Mouse (Mus musculus) urinary bladder, postnatal 4 days (tissue): ENCODE data around the gene Abi1.
"Not testable (repeated sequence)": the region's sequence is repeated elsewhere in the genome, so short reads cannot be mapped to it uniquely, and the experiment has no call there.

Experiments
- DNase-seq, 2 experiments: peaks; one replicate each; pipeline ENCODE4 v3.0.0; 2021 to 2022; ENCODE audit warnings: low spot score in 2 of 2

The Abi1 gene

GRCm38 (mm10) chr2:23034692-23035435 is 5.2 kb downstream of the Abi1 start:
- no peak for DNase-seq

GRCm38 (mm10) chr2:23030631-23031030 is 9.4 kb downstream of the Abi1 start:
- no peak for DNase-seq

GRCm38 (mm10) chr2:23028826-23029225 is 11.2 kb downstream of the Abi1 start:
- DNase-seq: no peak

GRCm38 (mm10) chr2:23026379-23026778 is 13.7 kb downstream of the Abi1 start:
- DNase-seq: no peak

- DNase-seq: no peak
These were observed 16.2 kb downstream of the Abi1 start for GRCm38 (mm10) chr2:23023714-23024282.

DNA sequence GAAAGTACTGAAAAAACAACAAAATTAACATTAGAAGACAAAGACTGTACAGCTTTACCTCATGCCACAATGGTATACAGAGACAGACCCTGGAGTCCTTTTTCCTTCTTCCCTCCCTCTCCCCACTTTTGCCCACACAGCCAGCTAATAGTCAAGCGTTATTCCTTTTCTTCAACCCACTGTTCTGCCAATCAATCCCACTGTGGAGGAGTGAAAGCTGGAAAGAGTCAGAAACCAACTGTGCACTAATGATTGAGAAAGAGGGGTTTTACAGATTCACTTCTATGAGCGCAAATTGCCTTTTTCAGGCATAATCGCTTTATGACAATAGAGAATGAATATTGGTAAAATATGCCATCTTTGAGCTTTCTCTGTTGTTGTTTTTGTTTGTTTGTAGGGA is 17.0 kb downstream of the Abi1 start:
- DNase-seq: no peak

DNA sequence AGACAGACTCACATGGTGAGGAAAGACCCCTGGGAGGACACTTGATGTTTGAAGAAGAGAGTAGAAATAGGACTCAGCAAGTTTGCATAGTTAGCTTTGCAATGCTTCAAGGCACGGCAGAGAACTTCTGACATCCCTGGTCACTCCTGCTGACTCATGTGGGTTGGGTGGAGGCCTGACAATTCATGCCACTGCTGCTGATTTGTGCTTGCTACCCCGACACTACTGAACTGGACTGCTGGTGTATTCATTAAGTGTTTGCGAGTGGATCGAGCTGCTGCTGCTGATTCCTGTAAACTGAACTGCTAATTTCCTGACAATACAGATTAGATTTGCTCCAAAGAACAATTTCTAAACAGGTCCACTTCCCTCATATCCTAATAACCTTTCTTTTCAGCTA is 18.3 kb downstream of the Abi1 start:
- no peak for DNase-seq

DNA sequence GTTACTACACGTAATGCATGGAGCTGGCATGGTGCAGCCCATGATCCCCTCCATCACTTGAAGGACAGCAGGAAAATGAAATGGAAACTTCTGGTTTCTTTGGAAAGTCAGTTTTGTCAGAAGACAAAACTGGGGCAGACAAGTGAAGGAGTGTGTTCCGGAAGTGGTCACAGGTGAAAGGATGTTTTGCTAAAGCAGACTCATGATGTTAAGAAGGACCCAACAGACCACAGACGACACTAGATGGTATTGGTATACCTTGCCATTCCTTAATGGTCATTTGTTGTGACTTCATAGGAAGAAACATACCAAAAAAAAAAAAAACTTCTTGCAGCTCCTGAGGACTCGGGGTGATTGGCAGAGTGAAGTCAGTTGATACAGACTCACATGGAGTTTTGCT is 18.7 kb downstream of the Abi1 start:
- DNase-seq: no peak

GRCm38 (mm10) chr2:23019170-23019569 is 20.9 kb downstream of the Abi1 start:
- DNase-seq: no peak

DNA sequence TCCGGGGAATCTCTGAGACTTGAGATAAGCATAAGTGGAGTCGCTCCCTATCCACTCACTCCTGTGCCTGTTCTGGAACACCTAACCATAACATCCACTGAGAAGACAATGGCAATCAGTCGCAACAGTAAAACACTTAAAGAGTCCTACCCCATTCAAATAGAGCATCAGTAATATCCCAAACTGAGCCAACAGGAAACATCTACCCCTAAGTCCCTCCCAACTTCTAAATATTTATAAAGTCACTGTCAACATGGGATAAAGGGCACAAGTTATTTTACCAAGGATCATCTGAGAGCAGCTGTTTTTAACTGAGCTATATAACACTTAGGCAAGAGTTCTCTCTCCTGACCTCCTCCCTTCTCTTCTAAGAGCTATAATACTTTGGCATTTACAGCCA is 23.9 kb downstream of the Abi1 start:
- no peak for DNase-seq

DNA sequence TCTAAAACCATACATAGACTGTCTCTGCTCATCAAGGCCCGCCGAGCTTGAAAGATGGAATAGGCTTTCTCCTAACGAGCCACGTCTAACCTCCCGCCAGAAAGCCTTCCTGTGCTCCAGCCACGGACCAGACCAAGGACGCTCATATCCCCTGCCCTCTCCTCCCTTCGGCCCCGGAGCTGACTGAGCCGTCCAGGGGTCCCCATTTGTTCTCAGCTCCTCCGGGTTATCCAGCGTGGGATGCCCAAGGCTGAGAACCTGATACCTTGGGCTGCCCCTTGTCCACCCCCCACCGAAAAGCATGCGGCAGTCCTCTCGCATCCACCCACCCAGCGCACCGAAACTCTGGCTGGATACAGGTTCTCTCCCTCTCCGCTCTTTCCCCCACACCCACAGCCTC is 24.7 kb downstream of the Abi1 start:
- no peak for DNase-seq

- not testable (repeated sequence) for DNase-seq
These were observed 25.1 kb downstream of the Abi1 start for GRCm38 (mm10) chr2:23014935-23015334.

DNA sequence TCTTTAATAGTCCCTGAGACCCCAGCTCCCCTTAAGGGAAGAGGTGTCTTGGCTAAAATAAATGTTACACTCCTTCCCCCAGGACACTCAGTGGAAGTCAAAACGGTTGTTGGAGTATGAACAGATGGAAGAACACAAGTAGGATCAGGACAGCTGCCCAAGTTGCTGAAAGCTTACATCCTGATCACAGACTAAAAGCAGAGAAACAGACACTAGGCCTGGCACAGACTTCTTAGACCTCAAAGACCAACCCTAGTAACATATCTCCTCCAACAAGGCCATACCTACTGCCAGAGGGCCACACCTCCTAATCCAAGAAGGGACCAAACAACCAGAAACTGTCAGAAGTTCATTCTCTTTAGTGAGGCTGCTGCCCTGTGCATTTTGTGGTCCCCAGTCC is 31.8 kb downstream of the Abi1 start:
- DNase-seq: no peak

DNA sequence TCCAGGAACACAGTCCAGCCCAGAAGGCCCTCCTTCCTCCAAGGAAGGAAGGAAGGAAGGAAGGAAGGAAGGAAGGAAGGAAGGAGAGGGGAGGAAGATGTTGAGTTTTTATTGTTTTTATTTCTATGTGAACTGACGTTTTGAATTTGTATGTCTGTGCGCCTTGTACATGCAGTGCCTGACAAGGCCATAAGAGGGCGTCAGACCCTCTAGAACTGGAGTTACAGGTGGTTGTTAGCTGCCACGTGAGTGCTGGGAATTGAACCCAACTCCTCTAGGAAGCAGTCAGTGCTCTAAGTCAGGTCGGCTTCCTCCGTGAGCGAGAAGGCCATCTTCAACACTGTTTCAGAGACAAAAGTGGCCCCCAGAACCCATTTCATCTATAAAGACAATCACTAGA is 32.5 kb downstream of the Abi1 start:
- no peak for DNase-seq

DNA sequence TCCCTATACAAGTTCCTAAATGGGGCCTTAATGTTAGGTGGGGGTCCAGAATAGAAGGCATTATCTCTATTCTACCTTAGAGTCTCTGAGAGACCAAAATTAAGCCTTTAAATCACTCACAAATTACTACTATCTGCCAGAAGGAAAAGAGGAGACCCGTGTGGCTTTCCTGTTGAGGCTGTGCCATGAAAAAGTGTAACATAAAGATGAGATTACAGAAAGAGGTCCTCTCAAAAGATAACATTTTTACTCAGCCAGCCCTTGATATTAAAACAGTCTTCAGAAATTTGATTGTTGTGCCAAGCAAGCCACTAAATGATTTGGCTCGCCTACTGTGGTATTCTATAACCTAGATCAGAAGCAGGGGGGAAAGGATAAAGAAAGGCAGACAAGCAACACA is 32.9 kb downstream of the Abi1 start:
- no peak for DNase-seq

GRCm38 (mm10) chr2:23006219-23006618 is 33.8 kb downstream of the Abi1 start:
- no peak for DNase-seq

DNA sequence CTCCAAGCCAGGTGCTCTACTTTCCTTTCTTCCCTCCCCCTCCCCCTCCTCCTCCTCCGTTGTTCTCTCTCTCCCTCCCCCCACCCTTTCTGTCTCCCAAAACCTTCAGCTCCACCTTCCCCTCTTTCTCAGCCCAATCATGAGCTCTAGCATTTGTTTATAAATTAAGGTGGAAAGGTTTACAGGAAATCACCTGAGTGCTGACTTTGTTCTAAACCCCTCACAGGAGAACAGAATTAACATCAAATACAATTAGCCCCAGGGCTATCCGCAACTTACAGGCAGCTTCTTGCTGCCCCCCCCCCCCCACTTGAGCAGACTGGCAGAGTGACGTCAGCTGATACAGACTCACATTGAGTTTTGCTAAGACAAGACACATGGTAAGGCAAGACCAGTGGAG is 37.4 kb downstream of the Abi1 start:
- no peak for DNase-seq

DNA sequence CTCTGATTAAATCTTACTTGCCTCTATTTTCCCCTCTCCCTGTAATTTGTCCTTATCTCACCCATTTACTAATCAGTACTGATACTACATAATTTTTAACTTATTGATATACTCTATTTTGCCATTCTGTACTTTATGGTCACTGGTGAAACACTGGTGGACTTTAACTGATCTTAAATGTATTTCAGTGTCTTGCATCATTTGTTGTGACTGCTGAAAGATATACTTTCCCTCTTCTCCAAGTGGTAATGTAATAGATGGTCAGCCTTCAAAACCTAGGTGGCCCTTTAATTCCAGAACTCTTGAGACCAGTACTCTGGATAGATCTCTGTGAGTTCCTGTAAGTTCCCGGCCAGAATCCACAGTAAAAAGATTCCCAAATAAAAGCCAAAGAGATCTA is 40.4 kb downstream of the Abi1 start:
- no peak for DNase-seq

GRCm38 (mm10) chr2:22998804-22999203 is 41.2 kb downstream of the Abi1 start:
- DNase-seq: no peak

DNA sequence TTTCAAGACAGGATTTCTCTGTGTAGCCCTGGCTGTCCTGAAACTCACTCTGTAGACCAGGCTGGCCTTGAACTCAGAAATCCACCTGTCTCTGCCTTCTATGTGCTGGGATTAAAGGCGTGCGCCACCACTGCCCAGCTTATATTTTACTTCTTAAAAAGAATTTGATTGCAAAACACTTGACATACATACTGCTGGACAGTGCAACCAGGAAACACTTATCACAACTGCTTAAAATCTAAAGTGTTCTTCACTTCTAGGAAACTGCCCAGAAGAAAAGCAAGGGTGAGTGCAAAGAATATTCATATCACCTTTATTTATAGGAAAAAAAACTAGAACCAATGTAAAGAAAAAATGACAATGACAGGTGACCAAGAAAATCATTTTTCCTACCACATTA is 42.0 kb downstream of the Abi1 start:
- DNase-seq: no peak

GRCm38 (mm10) chr2:22996071-22996470 is 44.0 kb downstream of the Abi1 start:
- no peak for DNase-seq

- DNase-seq: no peak
These were observed 53.9 kb downstream of the Abi1 start for GRCm38 (mm10) chr2:22985973-22986657.

DNA sequence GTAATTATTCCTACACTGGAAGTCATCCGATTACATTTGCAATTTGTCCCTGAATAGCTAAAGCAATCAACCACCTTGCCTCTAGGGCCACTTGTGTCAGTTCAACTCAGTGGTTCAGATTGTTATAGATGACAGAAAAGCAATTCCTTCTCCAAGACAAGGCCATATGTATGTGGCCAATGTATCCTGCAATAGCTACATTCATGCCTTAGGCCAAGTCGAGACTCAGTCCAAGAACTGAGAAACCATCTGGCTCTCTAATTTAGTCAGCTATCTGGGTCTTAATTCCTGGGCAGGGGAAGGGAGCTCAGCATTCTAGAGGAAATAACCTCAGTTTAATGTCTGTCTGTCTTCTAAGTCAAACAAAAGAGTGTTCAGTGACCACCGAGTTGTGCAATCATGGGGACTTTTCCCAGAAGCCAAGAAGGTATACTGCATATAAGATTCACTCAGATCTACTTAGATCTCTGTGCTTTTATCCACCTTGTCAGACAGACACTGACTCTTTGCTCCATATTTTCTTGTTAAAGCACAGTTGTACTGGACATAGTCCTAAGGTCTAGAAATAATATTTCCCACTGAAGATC is 62.6 kb downstream of the Abi1 start:
- no peak for DNase-seq
